Mouse (Mus musculus): Measurements from ENCODE around the gene Tmem114.

GRCm38 (mm10) chr16:8409197-8409596, 15.7 kb downstream of the Tmem114 start:
- TF ChIP-seq CTCF (IDR thresholded peaks at IDR 0.05; ENCODE audit: low read depth) (peak; percentile 35), EP300 (optimal IDR thresholded peaks at IDR 0.05) (no peak)

Data from stomach, postnatal 0 days (tissue).